Mouse (Mus musculus): Measurements from ENCODE around the gene Pacrg. TPM values are rescaled to one million over a fixed set of nuclear protein-coding genes. Genes with fewer than 3 reads are reported as not detected.

Gene Pacrg
- total RNA-seq, 2 experiments from 2014 or later: 2.1 to 2.7 TPM

- no peak for DNase-seq (ENCODE audit: low spot score in 2 of 2)
These were observed 381.4 kb downstream of the Pacrg start for GRCm38 (mm10) chr17:10458743-10459142.

- DNase-seq (ENCODE audit: low spot score in 2 of 2): no peak
These were observed 383.7 kb downstream of the Pacrg start for GRCm38 (mm10) chr17:10456409-10456808.

GRCm38 (mm10) chr17:10455961-10456360 lies 384.1 kb downstream of the Pacrg start:
- DNase-seq (ENCODE audit: low spot score in 2 of 2): no peak

GRCm38 (mm10) chr17:10454406-10454805 lies 385.7 kb downstream of the Pacrg start:
- DNase-seq (ENCODE audit: low spot score in 2 of 2): no peak

- no peak for DNase-seq (ENCODE audit: low spot score in 2 of 2)
These were observed 387.3 kb downstream of the Pacrg start for GRCm38 (mm10) chr17:10452801-10453200.

- no peak for DNase-seq (ENCODE audit: low spot score in 2 of 2)
These were observed 388.6 kb downstream of the Pacrg start for GRCm38 (mm10) chr17:10451306-10452077.

GRCm38 (mm10) chr17:10449800-10450299 lies 390.3 kb downstream of the Pacrg start:
- peak in 1 of 2 experiments; percentile 13 for DNase-seq (ENCODE audit: low spot score in 2 of 2)

- DNase-seq (ENCODE audit: low spot score in 2 of 2): peak in 1 of 2 experiments; percentile 9
These were observed 391.7 kb downstream of the Pacrg start for GRCm38 (mm10) chr17:10448417-10448816.

GRCm38 (mm10) chr17:10441501-10442111 lies 398.5 kb downstream of the Pacrg start:
- DNase-seq (ENCODE audit: low spot score in 2 of 2): peak in 1 of 2 experiments; percentile 19

GRCm38 (mm10) chr17:10440961-10441360 lies 399.1 kb downstream of the Pacrg start:
- peak in 1 of 2 experiments; percentile 7 for DNase-seq (ENCODE audit: low spot score in 2 of 2)

- peak in 1 of 2 experiments; percentile 11 for DNase-seq (ENCODE audit: low spot score in 2 of 2)
These were observed 400.3 kb downstream of the Pacrg start for GRCm38 (mm10) chr17:10439815-10440214.

GRCm38 (mm10) chr17:10434867-10435266 lies 405.2 kb downstream of the Pacrg start:
- DNase-seq (ENCODE audit: low spot score in 2 of 2): no peak

GRCm38 (mm10) chr17:10432525-10433180 lies 407.5 kb downstream of the Pacrg start:
- no peak for DNase-seq (ENCODE audit: low spot score in 2 of 2)

- DNase-seq (ENCODE audit: low spot score in 2 of 2): no peak
These were observed 408.1 kb downstream of the Pacrg start for GRCm38 (mm10) chr17:10431849-10432524.

GRCm38 (mm10) chr17:10430831-10431230 lies 409.3 kb downstream of the Pacrg start:
- no peak for DNase-seq (ENCODE audit: low spot score in 2 of 2)

GRCm38 (mm10) chr17:10429406-10429805 lies 410.7 kb downstream of the Pacrg start:
- no peak for DNase-seq (ENCODE audit: low spot score in 2 of 2)

GRCm38 (mm10) chr17:10425311-10425710 lies 414.8 kb downstream of the Pacrg start:
- DNase-seq (ENCODE audit: low spot score in 2 of 2): no peak

- no peak for DNase-seq (ENCODE audit: low spot score in 2 of 2)
These were observed 422.4 kb downstream of the Pacrg start for GRCm38 (mm10) chr17:10417558-10418253.

GRCm38 (mm10) chr17:10416995-10417394 lies 423.1 kb downstream of the Pacrg start:
- DNase-seq (ENCODE audit: low spot score in 2 of 2): no peak

- no peak for DNase-seq (ENCODE audit: low spot score in 2 of 2)
These were observed 424.0 kb downstream of the Pacrg start for GRCm38 (mm10) chr17:10416101-10416500.

- no peak for DNase-seq (ENCODE audit: low spot score in 2 of 2)
These were observed 425.7 kb downstream of the Pacrg start for GRCm38 (mm10) chr17:10414383-10414782.
